10 mouse cellular contexts compared by ENCODE assay signal in genomic region chr19:15516566-15517305, GRCm38 (mm10).
A peak's percentile ranks its signal among the peaks of the same experiment; 100 is the strongest.
DNase-seq lines count a peak whose midpoint lies in the region; ATAC-seq lines count a peak whose summit lies in the region.
"Had no signal": no experiment of that assay in that cellular context is flagged by ENCODE, and none has a peak within 500 bp of the region (broad histone marks: within the 10 kb centered on the region; RNA-seq: fewer than 3 reads in every experiment).

No protein-coding gene starts in this region.

- H3K4me1 ChIP-seq in kidney, embryonic 15.5 days: 0 out of 2 replicates have a peak, but pooled peaks cover 8% of the 10 kb centered on the region
- H3K4me1 ChIP-seq in midbrain, embryonic 14.5 days (ENCODE audit: control insufficient read depth, insufficient read depth, low read length): 0 out of 2 replicates have a peak, but pooled peaks cover 3% of the 10 kb centered on the region
- H3K4me1 ChIP-seq in liver, embryonic 11.5 days (replicated peaks; ENCODE audit: control insufficient read depth, insufficient read depth, low read length): no peaks in the 10 kb centered on the region
- H3K4me1 ChIP-seq: embryonic facial prominence, embryonic 12.5 days had no signal

- H3K36me3 ChIP-seq in kidney, embryonic 15.5 days: no peaks in the 10 kb centered on the region
- H3K36me3 ChIP-seq in midbrain, embryonic 14.5 days (ENCODE audit: control insufficient read depth, insufficient read depth, low read length): no peaks in the 10 kb centered on the region
- H3K36me3 ChIP-seq in liver, embryonic 11.5 days (ENCODE audit: control insufficient read depth, insufficient read depth, low read length): no peaks in the 10 kb centered on the region
- H3K36me3 ChIP-seq: embryonic facial prominence, embryonic 12.5 days had no signal

- H3K4me3 ChIP-seq in kidney, embryonic 15.5 days (replicated peaks): no peak overlapping the region
- peak overlapping the region; percentile 12; the same call in 1 of the 2 replicates for H3K4me3 ChIP-seq in midbrain, embryonic 14.5 days (replicated peaks; ENCODE audit: low read depth, low read length)
- H3K4me3 ChIP-seq in liver, embryonic 11.5 days (ENCODE audit: low read depth, low read length): no peak overlapping the region
- H3K4me3 ChIP-seq: embryonic facial prominence, embryonic 12.5 days had no signal

- 0 out of 2 replicates have a peak, but pooled peaks cover 8% of the 10 kb centered on the region for H3K27me3 ChIP-seq in kidney, embryonic 15.5 days
- no peaks in the 10 kb centered on the region for H3K27me3 ChIP-seq in midbrain, embryonic 14.5 days (ENCODE audit: control insufficient read depth, insufficient read depth, low read length)
- H3K27me3 ChIP-seq in liver, embryonic 11.5 days (replicated peaks; ENCODE audit: control insufficient read depth, insufficient read depth, low read length): no peaks in the 10 kb centered on the region
- H3K27me3 ChIP-seq: embryonic facial prominence, embryonic 12.5 days had no signal

- peak overlapping the region; percentile 37 for H3K4me2 ChIP-seq in kidney, embryonic 15.5 days
- H3K4me2 ChIP-seq in midbrain, embryonic 14.5 days (ENCODE audit: low read length): peak overlapping the region; percentile 41
- H3K4me2 ChIP-seq in liver, embryonic 11.5 days: no peak overlapping the region
- H3K4me2 ChIP-seq: embryonic facial prominence, embryonic 12.5 days had no signal

- 8% methylated on average over 17 of the region's 17 CpGs for WGBS in kidney, embryonic 15.5 days
- 35% methylated on average over 17 of the region's 17 CpGs for WGBS in midbrain, embryonic 14.5 days
- 35% methylated on average over 17 of the region's 17 CpGs for WGBS in liver, embryonic 11.5 days

- H3K9me3 ChIP-seq in kidney, embryonic 15.5 days (replicated peaks): no peaks in the 10 kb centered on the region
- H3K9me3 ChIP-seq in midbrain, embryonic 14.5 days (ENCODE audit: control insufficient read depth, low read length): no peaks in the 10 kb centered on the region
- H3K9me3 ChIP-seq in liver, embryonic 11.5 days (ENCODE audit: control insufficient read depth, low read length): no peaks in the 10 kb centered on the region
- H3K9me3 ChIP-seq: embryonic facial prominence, embryonic 12.5 days had no signal

- H3K9ac ChIP-seq in kidney, embryonic 15.5 days: no peak overlapping the region
- H3K9ac ChIP-seq in midbrain, embryonic 14.5 days (replicated peaks; ENCODE audit: low read length): no peak overlapping the region
- no peak overlapping the region for H3K9ac ChIP-seq in liver, embryonic 11.5 days (ENCODE audit: low read depth, low read length)
- H3K9ac ChIP-seq: embryonic facial prominence, embryonic 12.5 days had no signal

- no peak overlapping the region for H3K27ac ChIP-seq in kidney, embryonic 15.5 days
- no peak overlapping the region for H3K27ac ChIP-seq in midbrain, embryonic 14.5 days (replicated peaks; ENCODE audit: low read depth, low read length)
- no peak overlapping the region for H3K27ac ChIP-seq in liver, embryonic 11.5 days (ENCODE audit: low read depth, low read length)
- H3K27ac ChIP-seq: embryonic facial prominence, embryonic 12.5 days had no signal

- DNase-seq in kidney, adult 18-20 months: no peak
- peak; percentile 6 for DNase-seq in c-Kit-positive CD71-negative TER-119-negative erythroid progenitor cells, embryonic 14.5 days (ENCODE audit: low read depth)
- peak; percentile 22 to 70 for DNase-seq in frontal cortex, adult 2 months (ENCODE audit: extremely low spot score in 1 of 2, low spot score in 1 of 2)
- DNase-seq in midbrain, embryonic 14.5 days: peak; percentile 37
- no peak for DNase-seq in liver, embryonic 11.5 days (ENCODE audit: low spot score)
- no peak for DNase-seq in Muller cell, postnatal 12 days (ENCODE audit: inconsistent ontology term)
- DNase-seq: lung, adult 18-20 months had no signal

- ATAC-seq in kidney, embryonic 15.5 days (replicated peaks; ENCODE audit: low FRiP score): 0 out of 2 replicates have a peak, but pooled peaks have one; percentile 15
- ATAC-seq in midbrain, embryonic 14.5 days (ENCODE audit: low FRiP score, low TSS enrichment): peak; percentile 37; the same call in 1 of the 2 replicates
- ATAC-seq in liver, embryonic 11.5 days (replicated peaks; ENCODE audit: low FRiP score): no peak
- ATAC-seq: intestine, postnatal 0 days had no signal

Comparison
In these comparisons a context has a peak if more than half of its experiments do, and no peak if none do; other contexts are left out.
1. DNase-seq: peak in c-Kit-positive CD71-negative TER-119-negative erythroid progenitor cells, embryonic 14.5 days (single experiment), frontal cortex, adult 2 months (2 of 2) and midbrain, embryonic 14.5 days (single experiment); none in kidney, adult 18-20 months (single experiment), liver, embryonic 11.5 days (single experiment) and Muller cell, postnatal 12 days (single experiment).